ENCODE assay signal across 26 mouse cellular contexts in genomic region chr17:87287197-87287777, GRCm38 (mm10). TPM values are rescaled to one million over a fixed set of nuclear protein-coding genes. Genes with fewer than 3 reads are reported as not detected.
DNase-seq lines count a peak whose midpoint lies in the region; ATAC-seq and TF ChIP-seq lines count a peak whose summit lies in the region.
"Had no signal": no experiment of that assay in that cellular context is flagged by ENCODE, and none has a peak within 500 bp of the region (broad histone marks: within the 10 kb centered on the region; RNA-seq: fewer than 3 reads in every experiment).

No protein-coding gene starts in this region.

- TF ChIP-seq CTCF in spleen, adult 2 months (IDR thresholded peaks at IDR 0.05; ENCODE audit: extremely low read depth, insufficient read depth, insufficient read length, insufficient replicate concordance) = no peak

- H3K27me3 ChIP-seq in spleen, adult 2 months (ENCODE audit: control insufficient read depth, insufficient read depth, low read length) = no peaks in the 10 kb centered on the region
- H3K27me3 ChIP-seq in forebrain, embryonic 12.5 days = peaks cover 43% of the 10 kb centered on the region
- H3K27me3 ChIP-seq: intestine, embryonic 15.5 days had no signal

- H3K4me2 ChIP-seq in forebrain, embryonic 12.5 days = no peak overlapping the region
- H3K4me2 ChIP-seq: embryonic facial prominence, embryonic 13.5 days; forebrain, embryonic 13.5 days; intestine, embryonic 15.5 days had no signal

- H3K9me3 ChIP-seq in forebrain, embryonic 12.5 days = no peaks in the 10 kb centered on the region
- H3K9me3 ChIP-seq: embryonic facial prominence, embryonic 13.5 days; forebrain, embryonic 13.5 days; heart, embryonic 10.5 days; intestine, embryonic 15.5 days; limb, embryonic 10.5 days; midbrain, embryonic 10.5 days had no signal

- peak overlapping the region; percentile 79 for H3K27ac ChIP-seq in spleen, adult 2 months (ENCODE audit: insufficient read depth, low read length)
- no peak overlapping the region for H3K27ac ChIP-seq in forebrain, embryonic 12.5 days
- H3K27ac ChIP-seq: forebrain, embryonic 13.5 days; gastrocnemius, adult 2 months; heart, embryonic 10.5 days; intestine, embryonic 15.5 days; midbrain, embryonic 10.5 days had no signal

- DNase-seq in heart, adult 11 months = peak; percentile 89
- DNase-seq in heart, adult 8-10 months (ENCODE audit: low spot score) = no peak
- DNase-seq in spleen, adult 2 months (ENCODE audit: low read depth in 1 of 2, low spot score in 2 of 2) = no peak
- no peak for DNase-seq in spleen, postnatal 4 days (ENCODE audit: low spot score in 2 of 2)
- peak; percentile 46 for DNase-seq in thymus, postnatal 0 days (ENCODE audit: low spot score)
- no peak for DNase-seq in layer of hippocampus, postnatal 25 days (ENCODE audit: extremely low spot score in 1 of 2, low spot score in 1 of 2)
- DNase-seq in retina, embryonic 14.5 days (ENCODE audit: low spot score) = no peak
- DNase-seq: adrenal gland, adult 8-10 months; cerebellum, adult 18-20 months; cerebellum, postnatal 25 days; gastrocnemius, adult 2 months; layer of hippocampus, adult 9-11 months; liver had no signal

- WGBS in spleen, adult 2 months = 76% methylated on average over 8 of the region's 8 CpGs
- 28% methylated on average over 8 of the region's 8 CpGs for WGBS in forebrain, embryonic 12.5 days

- H3K4me1 ChIP-seq in spleen, adult 2 months (ENCODE audit: control insufficient read depth, insufficient read depth, insufficient read length) = peaks cover 26% of the 10 kb centered on the region; the same call in 1 of the 2 replicates
- peaks cover 16% of the 10 kb centered on the region for H3K4me1 ChIP-seq in forebrain, embryonic 12.5 days

- peaks cover 11% of the 10 kb centered on the region; the same call in 1 of the 2 replicates for H3K36me3 ChIP-seq in spleen, adult 2 months (ENCODE audit: control insufficient read depth, insufficient read depth, low read length)
- H3K36me3 ChIP-seq in forebrain, embryonic 12.5 days (replicated peaks) = no peaks in the 10 kb centered on the region
- H3K36me3 ChIP-seq: embryonic facial prominence, embryonic 13.5 days; heart, embryonic 10.5 days; intestine, embryonic 15.5 days; limb, embryonic 10.5 days; midbrain, embryonic 10.5 days had no signal

- no peak overlapping the region for H3K4me3 ChIP-seq in spleen, adult 2 months (ENCODE audit: extremely low read depth, insufficient read depth, insufficient read length)
- H3K4me3 ChIP-seq in forebrain, embryonic 12.5 days (replicated peaks) = no peak overlapping the region
- H3K4me3 ChIP-seq: embryonic facial prominence, embryonic 13.5 days; erythroblast, embryonic 14.5 days; forebrain, embryonic 13.5 days; gastrocnemius, adult 2 months; heart, embryonic 10.5 days; intestine, embryonic 15.5 days; limb, embryonic 10.5 days; midbrain, embryonic 10.5 days; myocyte had no signal

- no peak for ATAC-seq in forebrain, embryonic 12.5 days (ENCODE audit: low FRiP score)
- ATAC-seq: activated CD4-positive, CD25-positive, alpha-beta regulatory T cell, adult 4 months; forebrain, embryonic 13.5 days; hindbrain, embryonic 16.5 days; intestine, embryonic 15.5 days; lung, postnatal 0 days; midbrain, embryonic 16.5 days had no signal

- no peak for TF ChIP-seq POLR2A in spleen, adult 2 months (IDR thresholded peaks at IDR 0.05; ENCODE audit: low read depth, low read length)

- H3K9ac ChIP-seq in forebrain, embryonic 12.5 days = no peak overlapping the region
- H3K9ac ChIP-seq: forebrain, embryonic 13.5 days; intestine, embryonic 15.5 days had no signal

RNA-seq across cellular contexts. Expression of gene Ttc7, which starts 4.6 kb away (rescaled TPM):
- total RNA-seq in heart, adult 8-10 months (2022) = 10 to 100 TPM; 19.2 to 31.4 (median 26.0) TPM
- polyA plus RNA-seq in spleen, adult 2 months (2012; rRNA removed) = 88.6 and 234 TPM in 2 replicates
- 31.2 and 33.5 TPM in 2 replicates for polyA plus RNA-seq in thymus, postnatal 0 days (2015; fragmentation: Nextera tagmentation; extraction: Ambion mirVana)
- total RNA-seq in layer of hippocampus, postnatal 25 days (2021) = 1 to 10 TPM; 5.1 to 8.1 TPM
- 3.5 and 3.8 TPM in 2 replicates for polyA plus RNA-seq in forebrain, embryonic 12.5 days (2016; fragmentation: Nextera tagmentation; extraction: Ambion mirVana)

RNA-seq across cellular contexts. Expression of gene Mcfd2, which starts 21.6 kb away (rescaled TPM):
- 10 to 100 TPM; 56.1 to 70.7 (median 59.8) TPM for total RNA-seq in heart, adult 8-10 months (2022)
- polyA plus RNA-seq in spleen, adult 2 months (2012; rRNA removed) = 38.5 and 47.0 TPM in 2 replicates
- 57.7 and 58.4 TPM in 2 replicates for polyA plus RNA-seq in thymus, postnatal 0 days (2015; fragmentation: Nextera tagmentation; extraction: Ambion mirVana)
- 10 to 100 TPM; 51.0 to 53.2 TPM for total RNA-seq in layer of hippocampus, postnatal 25 days (2021)
- polyA plus RNA-seq in forebrain, embryonic 12.5 days (2016; fragmentation: Nextera tagmentation; extraction: Ambion mirVana) = 50.9 and 53.3 TPM in 2 replicates

Comparison
In these comparisons a context has a peak if more than half of its experiments do, and no peak if none do; other contexts are left out.
1. DNase-seq: peak in heart, adult 11 months (single experiment) and thymus, postnatal 0 days (single experiment); none in heart, adult 8-10 months (single experiment), spleen, adult 2 months (0 of 2), spleen, postnatal 4 days (0 of 2), layer of hippocampus, postnatal 25 days (0 of 2) and retina, embryonic 14.5 days (single experiment).